Mouse (Mus musculus) C2C12 (cell line): ENCODE results near the gene Ptprk.

Experiments
- CTCF ChIP-seq: IDR thresholded peaks from one replicate; pipeline ENCODE4 v1.5.1; 2011; ENCODE audit not compliant: control insufficient read depth, insufficient read depth, insufficient read length
- MAX ChIP-seq: IDR thresholded peaks from one replicate; pipeline ENCODE4 v1.6.1; 2011; ENCODE audit warnings: mild to moderate bottlenecking, control low read depth
- MYOG ChIP-seq: IDR thresholded peaks from one replicate; pipeline ENCODE4 v1.6.1; 2011; ENCODE audit not compliant: control insufficient read depth, insufficient read length; ENCODE audit errors: extremely low read depth
- USF1 ChIP-seq: IDR thresholded peaks from one replicate; pipeline ENCODE4 v1.6.1; 2011; ENCODE audit warnings: low read depth, mild to moderate bottlenecking, control low read depth, moderate library complexity

DNA sequence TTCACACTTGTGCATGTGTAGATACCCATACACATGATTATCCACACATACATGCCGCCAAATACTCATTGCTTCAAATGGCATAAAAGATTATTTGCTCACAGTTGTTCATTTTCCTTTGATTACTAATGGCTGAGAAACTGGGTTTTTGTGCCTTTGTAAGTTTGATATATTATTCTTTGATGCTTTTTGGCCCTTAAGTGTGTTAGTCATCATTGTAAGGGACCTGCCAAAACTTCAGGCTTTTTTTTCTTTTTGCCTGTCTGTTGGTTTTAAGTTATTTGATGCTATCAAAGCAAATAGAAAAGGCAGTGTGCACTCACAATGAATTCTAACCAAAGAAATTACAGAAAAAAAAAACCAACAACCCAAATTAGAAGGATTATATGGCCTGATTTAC, 38.2 kb upstream of the Ptprk start:
- TF ChIP-seq CTCF (no peak), USF1 (no peak), MAX (no peak), MYOG (no peak)
